In the genomic region with DNA sequence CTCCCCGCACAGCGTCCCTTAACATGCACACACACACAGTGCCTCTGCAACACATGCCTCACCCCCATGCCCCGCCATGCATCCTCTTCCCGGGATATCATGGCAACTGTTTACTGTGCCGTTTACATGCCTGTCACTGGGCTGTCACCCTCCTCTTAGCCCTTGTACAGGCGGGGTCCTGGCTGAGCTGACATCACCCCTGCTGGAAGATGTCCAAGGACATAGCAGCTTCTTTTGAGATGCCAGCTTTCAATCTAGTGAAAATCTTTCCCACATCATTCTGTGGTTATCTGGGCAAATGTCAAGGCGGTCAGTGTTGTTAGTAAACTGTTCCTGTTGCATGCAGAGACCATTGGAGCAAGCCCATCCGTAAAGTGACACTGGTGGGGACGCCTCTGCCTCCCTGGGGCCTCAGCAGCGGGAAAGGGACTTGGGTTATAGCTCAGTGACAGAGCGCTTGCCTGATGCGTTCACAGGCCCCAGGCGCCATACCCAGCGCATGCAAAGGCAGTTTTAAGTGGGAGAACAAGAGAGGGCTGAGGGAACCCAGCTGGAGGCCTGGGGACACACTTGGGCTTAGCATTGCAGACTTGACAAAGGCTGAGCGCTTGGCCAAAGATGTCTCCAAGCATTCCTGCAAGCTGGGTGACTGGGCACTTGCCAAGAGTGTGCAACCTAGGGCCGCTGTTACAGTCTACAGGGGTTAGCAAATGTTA, we compare ENCODE assay signal across 8 mouse cellular contexts. TPM values are rescaled to one million over a fixed set of nuclear protein-coding genes. Genes with fewer than 3 reads are reported as not detected.
A peak's percentile ranks its signal among the peaks of the same experiment; 100 is the strongest.
DNase-seq lines count a peak whose midpoint lies in the region; ATAC-seq and TF ChIP-seq lines count a peak whose summit lies in the region.

No protein-coding gene starts in this region.

- TF ChIP-seq CTCF in kidney, adult 2 months (conservative IDR thresholded peaks at IDR 0.05; ENCODE audit: insufficient read depth, insufficient read length, low read depth, low read length), result no peak

- no peak for TF ChIP-seq POLR2A in kidney, adult 2 months (IDR thresholded peaks at IDR 0.05; ENCODE audit: low read depth, low read length)

- H3K4me2 ChIP-seq in lung, embryonic 16.5 days (ENCODE audit: low read depth, low read length), result no peak overlapping the region

- H3K9me3 ChIP-seq in lung, embryonic 16.5 days (ENCODE audit: control insufficient read depth, low read length), result no peaks in the 10 kb centered on the region

- no peaks in the 10 kb centered on the region for H3K27me3 ChIP-seq in kidney, adult 2 months (replicated peaks; ENCODE audit: control insufficient read depth, insufficient read depth, low read length)
- H3K27me3 ChIP-seq in lung, embryonic 16.5 days (ENCODE audit: control insufficient read depth, insufficient read depth, low read depth, low read length), result no peaks in the 10 kb centered on the region

- H3K4me1 ChIP-seq in kidney, adult 2 months (ENCODE audit: control insufficient read depth, insufficient read depth, low read length), result no peaks in the 10 kb centered on the region
- peaks cover 19% of the 10 kb centered on the region for H3K4me1 ChIP-seq in lung, embryonic 16.5 days (replicated peaks; ENCODE audit: control insufficient read depth, insufficient read depth, low read length)

- DNase-seq in kidney, postnatal 10 days, result peak; percentile 70
- no peak for DNase-seq in kidney, adult 2 months
- peak; percentile 25 for DNase-seq in ZHBTc4 (ENCODE audit: low read depth, low spot score)
- DNase-seq in adrenal gland, postnatal 14 days, result peak; percentile 88
- DNase-seq in layer of hippocampus, adult 11-12 months (ENCODE audit: low spot score), result no peak
- DNase-seq in right cerebral cortex, postnatal 25 days, result no peak
- no peak for DNase-seq in urinary bladder, adult 2 months (ENCODE audit: low spot score)

- no peaks in the 10 kb centered on the region for H3K36me3 ChIP-seq in kidney, adult 2 months (ENCODE audit: control insufficient read depth, insufficient read depth, low read length)
- H3K36me3 ChIP-seq in lung, embryonic 16.5 days (ENCODE audit: control insufficient read depth, insufficient read depth, low read length), result peaks cover 24% of the 10 kb centered on the region

- no peak overlapping the region for H3K27ac ChIP-seq in kidney, adult 2 months (ENCODE audit: insufficient read depth, low read depth, low read length)
- H3K27ac ChIP-seq in lung, embryonic 16.5 days (ENCODE audit: low read length), result peak overlapping the region; percentile 81

- 71% methylated on average over 16 of the region's 16 CpGs for WGBS in kidney, adult 2 months
- WGBS in lung, embryonic 16.5 days, result 38% methylated on average over 16 of the region's 16 CpGs

- ATAC-seq in lung, embryonic 16.5 days (ENCODE audit: low read depth), result peak; percentile 89

- H3K9ac ChIP-seq in lung, embryonic 16.5 days (ENCODE audit: low read length), result no peak overlapping the region

- no peak overlapping the region for H3K4me3 ChIP-seq in kidney, adult 2 months (ENCODE audit: insufficient read depth, low read depth, low read length)
- no peak overlapping the region for H3K4me3 ChIP-seq in lung, embryonic 16.5 days (ENCODE audit: low read length)

RNA-seq across cellular contexts. Expression of gene Get4, which starts 18.8 kb away (rescaled TPM):
- polyA plus RNA-seq in kidney, adult 2 months (2012; rRNA removed), result 79.3 and 96.2 TPM in 2 replicates
- 62.4 and 73.8 TPM in 2 replicates for total RNA-seq in adrenal gland, postnatal 14 days (2021)
- 174 and 177 TPM in 2 replicates for polyA plus RNA-seq in lung, embryonic 16.5 days (2015; fragmentation: Nextera tagmentation; extraction: Ambion mirVana)
- polyA plus RNA-seq in urinary bladder, adult 2 months (2012; rRNA removed), result 90.8 and 107 TPM in 2 replicates

RNA-seq across cellular contexts. Expression of gene Adap1, which starts 54.5 kb away (rescaled TPM):
- polyA plus RNA-seq in kidney, adult 2 months (2012; rRNA removed), result 29.5 and 34.2 TPM in 2 replicates
- total RNA-seq in adrenal gland, postnatal 14 days (2021), result 4.5 and 6.8 TPM in 2 replicates
- polyA plus RNA-seq in lung, embryonic 16.5 days (2015; fragmentation: Nextera tagmentation; extraction: Ambion mirVana), result 1.7 and 1.9 TPM in 2 replicates
- 45.4 and 46.6 TPM in 2 replicates for polyA plus RNA-seq in urinary bladder, adult 2 months (2012; rRNA removed)

Comparison
In these comparisons a context has a peak if more than half of its experiments do, and no peak if none do; other contexts are left out.
1. DNase-seq: peak in kidney, postnatal 10 days (single experiment), ZHBTc4 (single experiment) and adrenal gland, postnatal 14 days (single experiment); none in kidney, adult 2 months (single experiment), layer of hippocampus, adult 11-12 months (single experiment), right cerebral cortex, postnatal 25 days (single experiment) and urinary bladder, adult 2 months (single experiment).
2. RNA of gene Adap1, which starts 54.5 kb away (polyA plus RNA-seq): 45.4 to 46.6 TPM in urinary bladder, adult 2 months and 29.5 to 34.2 TPM in kidney, adult 2 months; 1.7 to 1.9 TPM in lung, embryonic 16.5 days; every median in the first group is over 10 times any median in the second.